Mouse (Mus musculus) small intestine, adult 2 months (tissue): Measurements from ENCODE around the gene Ipo11. TPM values are rescaled to one million over a fixed set of nuclear protein-coding genes. Genes with fewer than 3 reads are reported as not detected.
A peak's percentile ranks its signal among the peaks of the same experiment; 100 is the strongest.

Experiments
- H3K27ac ChIP-seq: fragments of 200-500 bp; 2 replicates; pipeline ENCODE4 v1.5.1; 2012; ENCODE audit warnings: low read depth, low read length, control low read depth, inconsistent platforms; ENCODE audit not compliant: insufficient read depth
- H3K27me3 ChIP-seq: fragments of 200-500 bp; 2 replicates; pipeline ENCODE4 v1.6.1; 2012; ENCODE audit warnings: mild to moderate bottlenecking, moderate library complexity, low read length, inconsistent platforms; ENCODE audit not compliant: control insufficient read depth, insufficient read depth
- H3K36me3 ChIP-seq: fragments of 200-500 bp; 2 replicates; pipeline ENCODE4 v1.6.1; 2012; ENCODE audit warnings: mild to moderate bottlenecking, low read length, control low read depth, inconsistent platforms; ENCODE audit not compliant: control insufficient read depth, insufficient read depth
- H3K4me1 ChIP-seq: fragments of 200-500 bp; 2 replicates; pipeline ENCODE4 v1.6.1; 2012; ENCODE audit warnings: low read length, inconsistent platforms, mixed read lengths; ENCODE audit not compliant: control insufficient read depth, insufficient read depth, insufficient read length
- H3K4me3 ChIP-seq: fragments of 200-500 bp; 2 replicates; pipeline ENCODE4 v1.5.1; 2012; ENCODE audit warnings: low read depth, mild to moderate bottlenecking, control low read depth, inconsistent platforms, low read length, moderate library complexity
- CTCF ChIP-seq: fragments of 200-500 bp; IDR thresholded peaks from 2 replicates; pipeline ENCODE4 v1.5.1; 2012; ENCODE audit warnings: low read depth, mild to moderate bottlenecking, control low read depth, inconsistent platforms, low read length, moderate library complexity, mixed read lengths; ENCODE audit not compliant: insufficient replicate concordance, insufficient read length; ENCODE audit errors: extremely low read depth
- POLR2A ChIP-seq: fragments of 200-500 bp; IDR thresholded peaks from 2 replicates; pipeline ENCODE4 v1.6.1; 2012; ENCODE audit warnings: low read depth, mild to moderate bottlenecking, control low read depth, inconsistent platforms, low read length, moderate library complexity
- WGBS: fragments of 180-500 bp; shearing (Covaris S2); methylation state at CpG from one replicate; pipeline ENCODE4 v1.1.7; 2018; 5-methylcytosine and 5-hydroxymethylcytosine counted together
- polyA plus RNA-seq: library from polyadenylated mRNA; depleted of rRNA; stranded (reverse); fragments of >200 nt; gene quantifications from 2 replicates; pipeline ENCODE4 v1.2.3, GENCODE M21; 2012; rRNA removed

Gene Ipo11
- 3.3 and 5.6 TPM in 2 replicates for polyA plus RNA-seq

GRCm38 (mm10) chr13:106936256-106937137 is at the start of gene Ipo11:
Gene Ipo11, minus strand, starts transcription at chr13:106936958.
- H3K4me1 ChIP-seq = peaks cover 3% of the 10 kb centered on the region; the same call in 1 of the 2 replicates
- no peaks in the 10 kb centered on the region for H3K36me3 ChIP-seq
- H3K27me3 ChIP-seq = no peaks in the 10 kb centered on the region
- TF ChIP-seq POLR2A (peak; percentile 42), CTCF (no peak)
- under 1% methylated on average over 84 of the region's 84 CpGs for WGBS
- H3K27ac ChIP-seq = no peak within 1 kb of the TSS
- H3K4me3 ChIP-seq = peak within 1 kb of the TSS; percentile 87

GRCm38 (mm10) chr13:106961496-106961895 is 24.7 kb upstream of the Ipo11 start:
- peaks cover 33% of the 10 kb centered on the region for H3K36me3 ChIP-seq
- 86% methylated on average over 4 of the region's 4 CpGs for WGBS
- TF ChIP-seq POLR2A (no peak), CTCF (no peak)

GRCm38 (mm10) chr13:106960557-106960956 is 23.8 kb upstream of the Ipo11 start:
- WGBS = 84% methylated on average over 3 of the region's 3 CpGs
- H3K27ac ChIP-seq = no peak overlapping the region
- H3K27me3 ChIP-seq = no peaks in the 10 kb centered on the region
- H3K4me3 ChIP-seq = no peak overlapping the region
- H3K36me3 ChIP-seq = peaks cover 39% of the 10 kb centered on the region
- TF ChIP-seq CTCF (no peak), POLR2A (no peak)
- H3K4me1 ChIP-seq = no peaks in the 10 kb centered on the region

More at GRCm38 (mm10) chr13:106961496-106961895, 24.7 kb upstream of the Ipo11 start:
- Histone ChIP-seq H3K4me3 (no peak overlapping the region), H3K27ac (no peak overlapping the region), H3K4me1 (no peaks in the 10 kb centered on the region), H3K27me3 (no peaks in the 10 kb centered on the region)

GRCm38 (mm10) chr13:106958286-106958685 is 21.5 kb upstream of the Ipo11 start:
- Histone ChIP-seq H3K27me3 (no peaks in the 10 kb centered on the region), H3K4me3 (no peak overlapping the region), H3K4me1 (no peaks in the 10 kb centered on the region), H3K27ac (no peak overlapping the region), H3K36me3 (peaks cover 38% of the 10 kb centered on the region)
- WGBS = 88% methylated on average over 3 of the region's 3 CpGs
- no peak for TF ChIP-seq POLR2A
- no peak for TF ChIP-seq CTCF

GRCm38 (mm10) chr13:106957554-106957953 is 20.8 kb upstream of the Ipo11 start:
- H3K27me3 ChIP-seq = no peaks in the 10 kb centered on the region
- H3K36me3 ChIP-seq = peaks cover 37% of the 10 kb centered on the region
- no peaks in the 10 kb centered on the region for H3K4me1 ChIP-seq
- H3K27ac ChIP-seq = no peak overlapping the region
- WGBS = 84% methylated on average over 4 of the region's 4 CpGs
- no peak overlapping the region for H3K4me3 ChIP-seq
- no peak for TF ChIP-seq CTCF
- TF ChIP-seq POLR2A = no peak

- TF ChIP-seq POLR2A (no peak), CTCF (no peak)
- no peaks in the 10 kb centered on the region for H3K4me1 ChIP-seq
- H3K4me3 ChIP-seq = no peak overlapping the region
- no peaks in the 10 kb centered on the region for H3K27me3 ChIP-seq
- H3K27ac ChIP-seq = no peak overlapping the region
- WGBS = 93% methylated on average over 3 of the region's 3 CpGs
- H3K36me3 ChIP-seq = peaks cover 39% of the 10 kb centered on the region
These were observed 18.1 kb upstream of the Ipo11 start for GRCm38 (mm10) chr13:106954880-106955279.

GRCm38 (mm10) chr13:106947583-106947982 is 10.8 kb upstream of the Ipo11 start:
- Histone ChIP-seq H3K27ac (no peak overlapping the region), H3K4me3 (peak overlapping the region; percentile 71), H3K4me1 (peaks cover 5% of the 10 kb centered on the region; the same call in 1 of the 2 replicates), H3K36me3 (peaks cover 11% of the 10 kb centered on the region; the same call in 1 of the 2 replicates), H3K27me3 (no peaks in the 10 kb centered on the region)
- WGBS = 2% methylated on average over 6 of the region's 6 CpGs
- TF ChIP-seq POLR2A (no peak), CTCF (no peak)
